Mouse (Mus musculus) CD8-positive naive resting alpha-beta T cell, adult 2 months (primary cell): ENCODE measurements around the gene Igf2r.
A peak's percentile ranks its signal among the peaks of the same experiment; 100 is the strongest.
"Not testable (repeated sequence)": the region's sequence is repeated elsewhere in the genome, so short reads cannot be mapped to it uniquely, and the experiment has no call there.

Experiments
- DNase-seq, 2 experiments: peaks; one replicate each; pipeline ENCODE4 v3.0.0; 2022; ENCODE audit warnings: low read depth in 2 of 2, low spot score in 2 of 2

The Igf2r gene

GRCm38 (mm10) chr17:12675646-12676045 lies 93.8 kb downstream of the Igf2r start, which contains the start of gene Slc22a1:
TSS of gene Slc22a1 (minus strand) at chr17:12675829.
- no peak for DNase-seq

- not testable (repeated sequence) for DNase-seq
Observed at GRCm38 (mm10) chr17:12674980-12675379, 94.5 kb downstream of the Igf2r start.

GRCm38 (mm10) chr17:12673871-12674270 lies 95.6 kb downstream of the Igf2r start:
- no peak for DNase-seq

DNA sequence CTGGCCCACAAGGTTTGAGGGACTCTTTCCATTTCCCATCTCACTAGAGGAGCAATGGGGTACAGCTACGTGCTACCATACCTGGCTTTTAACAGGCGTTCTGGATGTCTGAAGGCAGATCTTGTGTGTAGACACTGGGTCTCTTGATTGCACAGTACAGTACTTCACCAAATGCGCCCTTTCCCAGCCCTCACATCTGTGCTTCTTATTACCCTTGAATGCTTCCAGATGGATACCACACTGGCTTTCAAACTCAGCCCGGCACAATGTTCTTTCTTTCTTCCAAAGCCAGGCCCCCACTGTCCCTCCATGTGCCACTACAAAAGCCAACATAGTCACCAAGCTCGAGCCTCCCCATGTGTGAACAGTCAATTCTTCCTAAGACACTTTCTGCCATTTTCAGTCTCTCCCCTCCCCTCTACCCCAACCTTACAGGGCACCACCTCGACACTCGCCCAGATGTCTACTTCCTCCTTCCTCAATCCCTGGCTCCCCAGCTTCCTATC lies 97.1 kb downstream of the Igf2r start:
- DNase-seq = no peak

DNA sequence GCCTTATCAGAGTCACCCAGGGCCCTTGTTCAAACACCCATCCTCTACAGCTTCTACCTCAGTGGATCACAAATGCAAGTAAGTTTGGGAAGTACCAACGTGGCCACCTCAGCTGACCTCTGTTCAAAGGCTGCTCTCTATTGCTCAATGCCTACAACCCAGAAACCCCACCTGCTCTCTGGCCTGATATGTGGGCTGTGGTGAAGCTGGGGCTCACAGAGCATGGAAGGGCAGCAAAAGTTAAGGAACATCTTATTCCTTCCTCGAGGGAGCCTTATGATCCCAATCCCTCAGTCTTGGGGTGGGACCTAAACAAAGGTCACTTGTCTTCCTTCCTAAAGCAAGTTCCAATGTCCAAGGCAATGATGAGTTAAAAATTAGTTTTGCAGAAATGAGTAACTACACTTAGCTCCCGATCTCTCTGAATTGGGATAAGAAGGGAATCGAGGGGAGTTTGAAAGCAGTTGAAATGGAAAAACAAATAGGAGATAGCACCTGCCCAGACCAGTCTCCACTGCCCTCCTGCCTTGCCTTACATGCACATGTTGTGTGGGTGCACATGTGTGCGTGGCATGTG lies 98.3 kb downstream of the Igf2r start:
- DNase-seq = no peak

DNA sequence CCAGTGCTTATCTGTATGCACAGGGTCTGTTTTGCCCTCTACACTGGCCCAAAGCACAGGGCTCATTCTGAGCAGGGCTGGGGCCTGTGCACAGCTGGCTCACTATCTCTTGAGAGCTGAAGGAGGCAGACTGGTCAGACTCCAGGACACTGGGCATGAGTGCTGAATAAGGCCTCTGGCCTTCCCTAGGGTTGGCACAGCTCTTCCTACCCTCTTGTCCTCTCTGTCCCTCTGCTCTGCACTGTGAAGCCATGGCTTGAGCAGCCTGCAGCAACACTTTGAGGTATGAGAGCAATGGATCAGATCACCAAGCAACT lies 100.1 kb downstream of the Igf2r start:
- DNase-seq = no peak

GRCm38 (mm10) chr17:12668478-12669362 lies 100.7 kb downstream of the Igf2r start:
- no peak for DNase-seq

- DNase-seq = no peak
Observed at GRCm38 (mm10) chr17:12664156-12664555, 105.3 kb downstream of the Igf2r start.

DNA sequence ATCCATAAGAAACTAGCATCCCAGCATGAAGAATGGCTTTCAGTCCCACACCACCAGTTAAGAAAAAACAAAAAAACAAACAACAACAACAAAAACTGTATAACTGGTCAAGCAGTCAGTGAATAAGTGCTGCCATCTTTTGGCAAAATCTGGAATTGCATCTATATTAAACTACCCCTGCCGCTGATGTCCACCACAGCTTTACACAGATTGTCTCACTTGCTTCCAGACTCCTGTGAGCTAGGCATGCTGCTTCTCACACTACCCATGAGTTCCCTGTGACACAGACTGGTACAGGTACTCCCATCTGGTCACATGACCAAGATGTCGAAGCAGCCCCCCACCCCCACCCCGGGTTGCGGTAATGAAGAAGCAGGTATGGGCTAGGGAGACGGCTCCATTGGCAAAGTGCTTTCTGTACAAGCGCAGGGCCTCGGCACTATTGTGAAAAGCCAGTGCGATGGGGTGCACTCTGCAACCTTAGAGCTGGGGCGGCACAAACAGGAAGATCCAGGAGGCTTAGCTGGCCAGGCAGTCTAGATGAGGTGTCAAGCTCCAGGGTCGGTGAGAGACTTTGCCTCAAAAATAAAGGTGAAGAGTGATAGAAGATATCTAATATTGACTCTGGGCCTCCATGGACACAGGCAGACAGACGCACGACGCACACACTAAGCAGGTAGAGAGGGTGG lies 108.7 kb downstream of the Igf2r start:
- DNase-seq = peak in 1 of 2 experiments; percentile 15

GRCm38 (mm10) chr17:12659233-12659632 lies 110.2 kb downstream of the Igf2r start:
- no peak for DNase-seq

- no peak for DNase-seq
Observed at GRCm38 (mm10) chr17:12658784-12659183, 110.7 kb downstream of the Igf2r start.

- peak; percentile 17 to 34 for DNase-seq
Observed at GRCm38 (mm10) chr17:12655826-12656225, 113.6 kb downstream of the Igf2r start.

DNA sequence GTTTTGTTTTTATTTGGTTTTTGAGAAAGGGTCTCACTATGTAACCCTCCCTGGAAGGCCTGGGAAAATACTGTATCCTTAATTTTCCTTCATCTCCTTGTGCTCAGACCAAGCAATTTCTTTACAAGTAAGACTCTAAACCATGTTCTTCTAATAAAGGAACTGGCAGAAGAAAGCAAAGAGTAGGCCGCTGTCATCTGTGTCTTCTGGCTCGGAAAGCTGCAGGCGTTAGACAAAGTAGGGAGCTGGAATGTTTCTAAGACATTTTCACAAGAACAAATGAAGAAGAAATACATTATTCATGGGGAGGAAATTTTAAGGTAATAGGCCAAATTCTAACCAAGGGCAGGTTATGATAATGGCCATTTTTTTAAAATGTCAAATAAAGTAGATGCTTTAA lies 115.4 kb downstream of the Igf2r start:
- DNase-seq = no peak

GRCm38 (mm10) chr17:12652604-12653003 lies 116.9 kb downstream of the Igf2r start:
- no peak for DNase-seq

DNA sequence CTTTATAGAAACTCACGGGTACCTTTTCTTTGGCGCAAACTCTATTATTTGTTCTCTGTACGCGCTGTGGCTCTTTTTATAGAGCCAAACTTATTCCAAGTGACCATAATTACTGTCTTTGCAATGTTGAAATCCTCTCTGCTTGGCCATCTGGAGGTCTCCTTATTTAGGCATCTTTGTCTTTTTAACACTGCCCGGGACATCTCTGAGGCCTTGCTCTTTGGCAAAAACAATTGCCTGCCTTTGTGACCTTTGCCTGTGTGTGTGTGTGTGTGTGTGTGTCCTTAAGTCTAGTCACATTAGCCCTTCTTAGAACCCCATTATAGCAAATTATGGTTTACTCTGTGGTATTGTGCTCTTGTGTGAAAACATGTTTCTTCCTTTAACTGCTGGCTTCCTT lies 124.0 kb downstream of the Igf2r start:
- no peak for DNase-seq

- no peak for DNase-seq
Observed at GRCm38 (mm10) chr17:12641087-12641486, 128.4 kb downstream of the Igf2r start.

DNA sequence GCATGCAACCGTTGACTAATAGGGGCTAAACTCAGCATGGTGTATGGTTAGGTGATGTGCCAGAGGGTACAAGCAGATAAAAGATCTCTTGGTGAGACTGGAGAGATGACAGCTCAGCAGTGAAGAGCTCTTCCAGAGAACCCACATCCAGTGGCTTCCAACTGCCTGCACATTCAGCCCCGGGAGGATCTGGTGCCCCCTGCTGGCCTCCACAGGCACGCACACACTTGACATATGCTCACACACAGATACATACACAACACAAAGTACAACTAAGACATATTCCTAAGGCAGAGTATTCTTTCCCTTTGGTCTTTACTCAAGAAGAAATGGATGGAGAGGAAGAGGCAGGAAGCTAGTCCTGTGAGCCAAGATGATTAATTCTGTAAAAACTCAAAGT lies 129.9 kb downstream of the Igf2r start:
- DNase-seq = no peak

- no peak for DNase-seq
Observed at GRCm38 (mm10) chr17:12634814-12635213, 134.7 kb downstream of the Igf2r start.
